Mouse (Mus musculus) retina, embryonic 14.5 days (tissue): ENCODE measurements around the gene Diaph3.
A peak's percentile ranks its signal among the peaks of the same experiment; 100 is the strongest.

ENCODE experiments used
- DNase-seq: peaks from one replicate; pipeline ENCODE4 v3.0.0-alpha.2; 2015; ENCODE audit warnings: low spot score

Gene Diaph3

GRCm38 (mm10) chr14:87083911-87084310, 57.1 kb downstream of the Diaph3 start:
- no peak for DNase-seq

- DNase-seq = no peak
Measured at GRCm38 (mm10) chr14:87079725-87080124, 61.3 kb downstream of the Diaph3 start.

GRCm38 (mm10) chr14:87075021-87075531, 66.0 kb downstream of the Diaph3 start:
- no peak for DNase-seq

- DNase-seq = no peak
Measured at GRCm38 (mm10) chr14:87064281-87064680, 76.8 kb downstream of the Diaph3 start.

DNA sequence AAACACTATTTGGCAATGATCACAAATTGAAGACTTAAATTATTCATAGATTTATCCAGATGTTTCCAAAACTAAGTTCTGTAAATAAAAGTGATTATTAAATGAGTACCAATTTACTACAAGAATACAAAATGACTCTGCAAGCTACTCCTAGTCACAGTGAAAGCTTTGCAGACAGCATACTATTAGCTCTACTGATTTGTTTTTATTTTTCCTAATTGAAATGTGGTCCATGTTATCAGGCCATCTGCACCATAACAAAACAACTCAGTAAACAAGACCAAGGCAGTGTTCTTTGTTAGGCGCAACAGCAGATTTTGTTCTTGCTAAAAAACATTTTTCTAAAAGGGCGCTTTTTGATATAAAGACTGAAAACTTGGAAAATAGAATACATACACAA, 84.9 kb downstream of the Diaph3 start:
- no peak for DNase-seq

DNA sequence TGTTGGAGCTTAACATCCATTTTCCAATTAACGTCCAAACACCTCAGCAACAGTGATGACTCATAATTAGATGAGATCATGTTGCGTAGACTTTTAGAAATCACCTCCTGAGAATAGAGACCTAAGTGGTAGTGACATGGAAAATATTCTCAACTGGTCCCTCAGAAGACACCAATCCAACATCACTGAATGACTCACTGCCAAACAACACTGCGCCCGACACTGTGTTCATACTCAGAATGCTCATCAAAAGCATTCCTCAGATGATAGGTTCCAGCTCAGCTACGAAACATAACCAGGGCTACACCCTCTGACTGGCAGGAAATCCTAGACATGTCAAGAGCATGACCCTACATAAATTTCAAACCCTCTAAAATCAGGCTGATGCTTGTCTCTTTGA, 89.8 kb downstream of the Diaph3 start:
- DNase-seq = no peak

GRCm38 (mm10) chr14:87044401-87044806, 96.6 kb downstream of the Diaph3 start:
- DNase-seq = no peak

DNA sequence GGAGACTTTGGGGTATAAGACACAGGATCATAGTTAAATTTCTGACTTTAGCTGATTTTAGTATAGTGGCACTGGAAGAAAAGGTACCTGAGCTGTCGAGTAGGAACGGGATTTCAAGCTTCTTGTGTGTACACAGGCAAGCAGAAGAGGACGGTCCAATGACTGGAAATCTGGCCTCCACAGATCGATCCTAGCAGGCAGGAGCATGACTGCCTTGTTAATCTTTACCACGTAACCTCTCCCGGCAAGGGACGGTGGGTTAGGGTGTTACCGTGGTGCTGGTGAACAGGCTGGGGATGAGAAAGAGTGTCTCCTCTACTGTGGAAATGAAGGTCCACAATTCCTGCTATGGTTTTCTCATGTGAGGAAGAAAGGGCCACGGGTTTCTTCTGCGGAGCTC, 120.8 kb downstream of the Diaph3 start:
- DNase-seq = no peak

DNA sequence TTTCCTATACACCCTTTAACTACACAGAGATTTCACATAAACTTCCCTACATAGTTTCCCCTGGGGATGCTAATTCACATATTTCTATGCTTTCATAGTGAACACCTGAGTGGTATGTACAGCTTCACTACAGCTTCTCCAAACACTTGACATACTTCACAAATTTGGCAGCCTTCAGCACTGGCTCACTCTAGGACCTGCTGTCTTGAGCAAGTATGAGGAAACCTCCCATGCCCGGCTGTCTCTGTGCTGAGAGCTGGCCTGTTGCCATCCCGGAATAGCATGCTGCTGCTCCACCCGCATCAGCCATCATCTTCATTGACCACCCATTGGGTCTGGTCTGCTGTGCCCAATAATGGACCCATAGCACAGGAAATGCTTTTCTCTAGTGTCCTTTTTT, 121.3 kb downstream of the Diaph3 start:
- DNase-seq = no peak

GRCm38 (mm10) chr14:86997318-86997717, 143.7 kb downstream of the Diaph3 start:
- DNase-seq = no peak

DNA sequence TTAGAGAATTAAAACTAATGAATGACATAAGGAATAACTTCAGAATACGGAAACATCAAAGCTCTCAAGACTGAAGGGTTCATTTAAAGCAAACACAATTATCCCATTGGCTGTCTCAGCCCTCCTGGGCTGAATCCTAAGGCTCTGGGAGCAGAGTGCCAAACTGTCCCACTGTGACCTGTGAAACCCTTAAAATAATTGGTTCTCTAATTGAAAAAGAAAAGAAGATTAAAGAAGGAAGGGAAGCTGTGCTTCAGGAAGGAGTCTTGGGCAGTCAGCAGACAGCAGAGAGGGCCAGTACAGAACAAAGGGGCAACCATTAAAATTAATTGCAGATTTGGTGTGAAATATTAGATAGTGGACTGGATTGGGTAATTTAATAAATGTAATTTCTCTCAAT, 189.9 kb downstream of the Diaph3 start:
- peak; percentile 3 for DNase-seq

GRCm38 (mm10) chr14:86937953-86938352, 203.1 kb downstream of the Diaph3 start:
- no peak for DNase-seq

- DNase-seq = no peak
Measured at GRCm38 (mm10) chr14:86936424-86936823, 204.6 kb downstream of the Diaph3 start.

DNA sequence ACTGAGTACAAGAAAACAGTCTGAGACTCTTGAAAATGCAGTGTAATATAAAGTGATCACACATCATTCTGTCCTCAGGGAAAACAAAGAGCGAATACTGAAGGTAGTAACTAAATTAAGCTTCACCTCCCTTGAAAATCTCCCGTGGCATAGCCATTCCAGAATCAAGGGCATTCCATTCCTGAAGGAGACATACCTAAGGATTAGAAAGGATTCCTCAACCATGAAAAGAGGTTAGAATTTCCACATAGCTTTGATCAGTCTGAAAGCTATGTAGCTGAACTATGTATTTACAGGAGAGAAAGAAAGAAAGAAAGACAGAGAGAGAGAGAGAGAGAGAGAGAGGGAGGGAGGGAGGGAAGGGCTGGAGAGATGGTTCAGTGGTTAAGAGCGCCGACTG, 210.3 kb downstream of the Diaph3 start:
- no peak for DNase-seq

DNA sequence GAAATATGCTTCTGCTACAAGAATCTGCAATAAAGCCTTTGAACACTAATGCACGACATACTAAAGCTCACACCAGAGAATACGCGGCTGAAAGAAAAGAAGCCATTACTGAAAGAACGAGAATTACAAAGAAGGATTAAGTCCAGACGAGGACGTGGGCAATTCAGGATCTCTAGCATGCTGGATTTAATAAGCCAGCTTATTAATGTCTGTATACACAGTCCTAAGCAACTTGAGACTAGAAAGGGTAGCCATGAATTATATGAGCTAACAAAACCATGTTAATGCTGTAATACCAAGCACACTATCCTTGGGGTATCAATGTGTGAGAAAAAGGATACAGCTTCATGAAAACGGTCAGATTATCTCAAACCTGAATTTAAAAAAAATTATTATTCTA, 214.2 kb downstream of the Diaph3 start:
- no peak for DNase-seq

DNA sequence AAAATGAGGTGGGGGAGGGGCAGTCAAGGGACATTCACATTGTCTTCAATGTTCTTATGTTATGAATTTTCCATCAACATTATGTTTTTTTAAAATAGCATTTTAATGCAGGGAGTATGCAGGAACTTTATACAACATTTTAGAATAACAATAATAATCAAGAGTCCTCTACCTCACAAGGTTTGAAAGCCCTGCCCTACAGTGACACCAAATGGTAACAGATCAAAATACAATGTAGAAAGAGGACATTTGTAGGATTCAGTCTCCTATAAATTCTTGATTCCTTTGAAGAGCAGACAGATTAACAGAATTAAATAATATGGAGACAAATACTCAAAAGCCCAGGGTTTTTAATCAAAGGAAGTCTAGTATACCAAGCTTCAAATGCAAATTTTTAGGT, 242.1 kb downstream of the Diaph3 start:
- DNase-seq = no peak

DNA sequence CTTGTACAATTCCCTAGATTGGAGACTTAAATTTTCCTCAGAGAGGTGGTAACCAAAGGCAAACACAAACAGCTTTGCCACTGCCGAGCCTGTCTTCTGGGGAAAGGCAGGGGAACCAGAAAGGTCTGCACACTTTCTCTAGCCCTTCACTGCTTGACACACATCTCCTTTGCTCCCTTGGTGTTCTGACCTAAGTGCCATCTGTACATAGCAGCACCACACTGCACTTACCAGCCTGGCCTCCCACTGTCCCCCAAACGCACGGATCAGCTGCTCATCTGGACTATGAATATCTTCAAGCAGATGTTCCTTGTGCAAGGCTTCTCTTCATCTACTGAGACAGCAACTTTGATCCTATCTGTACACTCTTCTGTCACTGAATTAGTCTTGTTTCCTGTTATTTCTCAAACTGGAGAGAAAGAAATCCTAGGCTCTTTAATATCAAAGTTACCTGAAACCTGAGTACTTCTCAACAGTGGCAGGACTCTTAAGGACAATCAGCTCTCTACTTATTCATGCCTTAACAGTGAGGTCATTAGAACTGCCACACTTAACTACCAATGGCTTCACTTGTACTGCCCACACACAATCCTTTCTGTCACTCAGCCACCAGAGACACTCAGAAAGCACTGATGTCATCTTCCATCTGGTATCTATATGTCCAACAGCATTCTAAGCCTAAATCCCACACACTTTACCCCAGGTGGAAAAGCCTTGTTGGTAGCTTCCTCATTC, 251.8 kb downstream of the Diaph3 start:
- no peak for DNase-seq

DNA sequence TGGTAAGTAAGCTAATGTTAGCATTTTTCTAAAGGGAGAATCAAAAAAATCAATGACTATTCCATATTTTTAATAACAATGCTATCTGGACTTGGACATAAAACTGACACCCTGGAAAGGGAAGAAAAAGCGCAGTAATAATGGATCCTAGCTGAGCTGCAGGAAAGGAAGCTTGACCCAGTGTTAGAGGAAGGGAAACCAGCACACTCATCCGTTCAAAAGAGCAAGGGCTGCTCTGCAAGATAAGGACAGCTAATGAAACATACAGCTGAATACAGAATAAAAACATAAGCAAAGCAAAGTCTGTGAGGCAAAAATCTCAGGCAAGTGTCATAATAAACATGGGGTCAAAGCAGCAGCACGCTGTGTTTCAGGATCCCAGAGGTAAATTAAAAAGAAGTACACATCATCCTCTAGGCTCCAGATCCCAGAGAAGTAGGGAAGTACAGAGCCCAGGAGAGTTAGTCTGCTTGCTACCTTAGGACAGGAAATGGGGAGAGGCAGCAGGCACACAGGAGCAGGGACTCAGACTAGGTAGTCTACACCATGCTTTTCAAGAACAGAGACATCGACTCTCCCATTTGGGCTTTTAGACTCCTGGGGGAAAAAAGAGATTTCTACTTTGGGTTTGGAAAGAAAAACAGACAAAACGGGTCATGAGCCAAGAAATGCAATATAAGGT, 255.5 kb downstream of the Diaph3 start:
- DNase-seq = no peak

GRCm38 (mm10) chr14:86869536-86869935, 271.5 kb downstream of the Diaph3 start:
- DNase-seq = no peak

- no peak for DNase-seq
Measured at GRCm38 (mm10) chr14:86867143-86867542, 273.9 kb downstream of the Diaph3 start.

DNA sequence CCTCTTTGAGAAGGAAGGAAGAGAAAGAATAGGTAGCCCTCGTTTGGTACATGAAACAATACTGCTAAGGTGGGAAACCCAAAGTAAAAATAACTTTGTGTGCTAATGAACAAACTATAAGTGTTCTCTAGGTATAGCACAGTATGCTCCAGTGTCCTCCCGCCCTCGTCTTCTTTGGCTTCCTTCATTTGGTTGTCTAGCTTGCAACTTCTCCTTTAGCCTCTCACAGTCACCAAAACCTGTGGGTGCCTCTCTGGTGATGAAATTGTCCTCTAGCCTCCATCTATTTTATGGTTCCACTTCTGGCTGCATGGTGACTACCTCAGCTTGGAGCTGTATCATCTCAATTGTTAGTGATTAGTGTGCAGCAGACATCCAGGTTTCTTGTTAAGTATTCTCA, 277.0 kb downstream of the Diaph3 start:
- no peak for DNase-seq

GRCm38 (mm10) chr14:86861277-86861946, 279.6 kb downstream of the Diaph3 start:
- DNase-seq = no peak
